Mouse (Mus musculus): Measurements from ENCODE around the gene Cog1. TPM values are rescaled to one million over a fixed set of nuclear protein-coding genes. Genes with fewer than 3 reads are reported as not detected.

Cog1 gene
- polyA plus RNA-seq, 1 experiment = 84.0 TPM

DNA sequence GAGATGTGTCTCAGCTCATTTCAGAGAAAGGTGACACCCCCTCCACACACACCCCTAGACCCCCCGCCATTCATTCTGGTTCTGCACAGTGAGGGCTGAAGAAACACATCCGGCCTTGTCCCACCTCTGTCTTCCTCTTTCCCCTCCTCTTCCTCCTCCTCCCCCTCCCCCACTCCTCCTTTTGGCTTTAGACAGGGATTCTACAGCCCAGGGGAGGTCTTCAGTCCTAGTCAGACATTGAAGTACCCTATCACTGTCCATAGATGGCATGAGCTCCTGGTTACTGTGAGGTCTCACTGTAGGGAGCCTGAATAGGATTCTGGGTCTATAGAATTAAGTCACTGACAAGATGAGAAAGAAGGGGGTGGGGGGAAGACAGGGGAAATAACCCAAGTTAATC, 28.0 kb upstream of the Cog1 start:
- WGBS = 60% methylated on average over 2 of the region's 2 CpGs
- Histone ChIP-seq H3K27ac (ENCODE audit: insufficient read depth, low read length) (no peak overlapping the region), H3K4me3 (replicated peaks; ENCODE audit: insufficient read depth, low read depth, low read length) (no peak overlapping the region), H3K4me1 (ENCODE audit: control insufficient read depth, insufficient read depth, low read length) (peaks cover 7% of the 10 kb centered on the region; the same call in 1 of the 2 replicates), H3K27me3 (ENCODE audit: control insufficient read depth, insufficient read depth, low read length) (no peaks in the 10 kb centered on the region)
- no peak for DNase-seq
- TF ChIP-seq POLR2A (IDR thresholded peaks at IDR 0.05; ENCODE audit: borderline replicate concordance, insufficient read depth, low read length) = no peak
- TF ChIP-seq CTCF (IDR thresholded peaks at IDR 0.05; ENCODE audit: borderline replicate concordance, insufficient read depth, low read depth, low read length) = no peak

DNA sequence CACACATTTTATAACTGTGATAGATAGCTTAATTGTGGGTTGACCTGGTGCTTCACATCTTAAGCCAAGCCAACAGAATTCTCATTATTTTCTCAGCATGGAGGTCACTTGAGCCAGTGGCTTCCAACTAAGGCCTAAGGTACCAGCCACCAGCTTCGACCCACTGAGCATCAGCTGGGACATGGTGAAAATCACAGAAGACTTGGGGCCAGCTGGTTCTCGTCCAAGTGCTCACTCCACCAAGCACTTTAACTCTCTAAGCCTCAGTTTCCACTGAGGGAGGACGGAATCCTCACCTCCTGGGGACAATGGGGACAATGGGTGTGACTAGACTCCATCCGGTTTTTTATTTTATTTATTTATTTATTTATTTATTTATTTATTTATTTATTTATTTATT, 26.9 kb upstream of the Cog1 start:
- Histone ChIP-seq H3K4me3 (replicated peaks; ENCODE audit: insufficient read depth, low read depth, low read length) (no peak overlapping the region), H3K4me1 (ENCODE audit: control insufficient read depth, insufficient read depth, low read length) (peaks cover 7% of the 10 kb centered on the region; the same call in 1 of the 2 replicates), H3K27me3 (ENCODE audit: control insufficient read depth, insufficient read depth, low read length) (no peaks in the 10 kb centered on the region), H3K27ac (ENCODE audit: insufficient read depth, low read length) (no peak overlapping the region)
- TF ChIP-seq POLR2A (IDR thresholded peaks at IDR 0.05; ENCODE audit: borderline replicate concordance, insufficient read depth, low read length) (no peak), CTCF (IDR thresholded peaks at IDR 0.05; ENCODE audit: borderline replicate concordance, insufficient read depth, low read depth, low read length) (no peak)
- no peak for DNase-seq
- 68% methylated on average over 4 of the region's 4 CpGs for WGBS

- 96% methylated on average over 18 of the region's 18 CpGs for WGBS
- TF ChIP-seq POLR2A (IDR thresholded peaks at IDR 0.05; ENCODE audit: borderline replicate concordance, insufficient read depth, low read length) (no peak), CTCF (IDR thresholded peaks at IDR 0.05; ENCODE audit: borderline replicate concordance, insufficient read depth, low read depth, low read length) (no peak)
- Histone ChIP-seq H3K4me3 (replicated peaks; ENCODE audit: insufficient read depth, low read depth, low read length) (no peak overlapping the region), H3K27me3 (ENCODE audit: control insufficient read depth, insufficient read depth, low read length) (no peaks in the 10 kb centered on the region), H3K27ac (ENCODE audit: insufficient read depth, low read length) (no peak overlapping the region), H3K4me1 (ENCODE audit: control insufficient read depth, insufficient read depth, low read length) (no peaks in the 10 kb centered on the region)
- DNase-seq = no peak
Measured at GRCm38 (mm10) chr11:113625437-113625836, 23.5 kb upstream of the Cog1 start.

DNA sequence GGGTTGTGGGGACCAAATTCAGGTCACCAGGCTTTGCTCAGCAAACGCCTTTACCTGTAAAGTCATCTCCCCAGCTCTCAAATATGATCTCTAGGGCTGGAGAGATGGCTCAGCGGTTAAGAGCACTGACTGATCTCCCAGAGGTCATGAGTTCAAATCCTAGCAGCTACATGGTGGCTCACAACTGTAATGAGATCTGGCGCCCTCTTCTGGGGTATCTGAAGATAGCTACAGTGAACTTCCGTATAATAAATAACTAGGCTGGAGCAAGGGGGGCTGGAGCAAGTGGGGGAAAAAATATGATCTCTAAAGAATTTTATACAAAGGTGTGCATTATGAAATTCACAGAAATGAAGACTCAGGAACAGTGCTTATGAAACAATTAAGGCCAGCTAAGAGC, 21.2 kb upstream of the Cog1 start:
- WGBS = 50% methylated on average over 4 of the region's 4 CpGs

DNA sequence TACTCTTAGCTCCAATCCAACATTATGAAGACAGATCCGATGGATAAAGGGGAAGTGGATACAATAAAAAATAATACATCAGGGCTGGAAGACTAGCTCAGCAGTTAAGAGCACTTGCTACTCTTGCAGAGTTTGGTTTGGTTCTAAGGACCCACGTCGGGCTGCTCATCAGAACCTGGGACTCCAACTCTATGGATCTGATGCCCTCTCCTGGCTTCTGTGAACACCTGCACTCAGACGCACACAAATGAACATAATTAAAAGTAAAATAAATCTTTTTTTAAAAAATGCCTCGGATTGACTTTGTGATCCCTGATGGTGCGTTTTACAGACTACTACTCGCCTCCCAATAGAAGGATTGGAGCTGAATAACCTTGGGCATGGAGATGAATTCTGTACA, 18.3 kb upstream of the Cog1 start:
- H3K27me3 ChIP-seq (ENCODE audit: control insufficient read depth, insufficient read depth, low read length) = no peaks in the 10 kb centered on the region
- WGBS = 66% methylated on average over 7 of the region's 7 CpGs
- DNase-seq = no peak
- H3K27ac ChIP-seq (ENCODE audit: insufficient read depth, low read length) = no peak overlapping the region
- TF ChIP-seq POLR2A (IDR thresholded peaks at IDR 0.05; ENCODE audit: borderline replicate concordance, insufficient read depth, low read length) (no peak), CTCF (IDR thresholded peaks at IDR 0.05; ENCODE audit: borderline replicate concordance, insufficient read depth, low read depth, low read length) (peak; percentile 43; the same call in 1 of the 2 replicates)
- H3K4me1 ChIP-seq (ENCODE audit: control insufficient read depth, insufficient read depth, low read length) = no peaks in the 10 kb centered on the region
- no peak overlapping the region for H3K4me3 ChIP-seq (replicated peaks; ENCODE audit: insufficient read depth, low read depth, low read length)

More for the DNA sequence above, 21.2 kb upstream of the Cog1 start:
- Histone ChIP-seq H3K27me3 (ENCODE audit: control insufficient read depth, insufficient read depth, low read length) (no peaks in the 10 kb centered on the region), H3K4me1 (ENCODE audit: control insufficient read depth, insufficient read depth, low read length) (no peaks in the 10 kb centered on the region), H3K27ac (ENCODE audit: insufficient read depth, low read length) (no peak overlapping the region), H3K4me3 (replicated peaks; ENCODE audit: insufficient read depth, low read depth, low read length) (no peak overlapping the region)
- DNase-seq = no peak
- TF ChIP-seq POLR2A (IDR thresholded peaks at IDR 0.05; ENCODE audit: borderline replicate concordance, insufficient read depth, low read length) (no peak), CTCF (IDR thresholded peaks at IDR 0.05; ENCODE audit: borderline replicate concordance, insufficient read depth, low read depth, low read length) (peak; percentile 26; the same call in 1 of the 2 replicates)

GRCm38 (mm10) chr11:113631302-113631701, 17.7 kb upstream of the Cog1 start:
- DNase-seq = no peak
- H3K4me3 ChIP-seq (replicated peaks; ENCODE audit: insufficient read depth, low read depth, low read length) = no peak overlapping the region
- WGBS = 59% methylated on average over 8 of the region's 8 CpGs
- TF ChIP-seq POLR2A (IDR thresholded peaks at IDR 0.05; ENCODE audit: borderline replicate concordance, insufficient read depth, low read length) (no peak), CTCF (IDR thresholded peaks at IDR 0.05; ENCODE audit: borderline replicate concordance, insufficient read depth, low read depth, low read length) (no peak)
- H3K4me1 ChIP-seq (ENCODE audit: control insufficient read depth, insufficient read depth, low read length) = no peaks in the 10 kb centered on the region
- no peak overlapping the region for H3K27ac ChIP-seq (ENCODE audit: insufficient read depth, low read length)
- H3K27me3 ChIP-seq (ENCODE audit: control insufficient read depth, insufficient read depth, low read length) = no peaks in the 10 kb centered on the region

DNA sequence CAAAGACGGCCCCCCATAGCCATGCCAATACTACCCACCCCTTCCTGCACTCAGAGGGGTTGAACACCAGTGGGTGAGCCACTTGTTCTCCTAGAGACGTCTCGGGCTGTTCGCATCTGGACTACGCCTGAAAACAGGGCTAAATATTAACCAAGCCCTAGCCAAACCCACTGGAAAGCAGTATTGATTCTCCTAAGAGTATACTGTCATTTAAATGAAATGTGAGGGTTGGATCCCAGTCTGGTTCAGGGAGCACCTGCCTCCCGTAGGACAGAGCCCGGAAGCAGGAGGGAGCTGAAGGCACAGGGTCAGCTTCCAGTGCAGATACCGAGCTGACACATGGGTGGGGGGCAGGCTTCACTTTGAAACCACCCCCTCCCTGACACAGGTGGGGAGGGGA, 17.1 kb upstream of the Cog1 start:
- no peaks in the 10 kb centered on the region for H3K4me1 ChIP-seq (ENCODE audit: control insufficient read depth, insufficient read depth, low read length)
- WGBS = 76% methylated on average over 8 of the region's 8 CpGs
- H3K27me3 ChIP-seq (ENCODE audit: control insufficient read depth, insufficient read depth, low read length) = no peaks in the 10 kb centered on the region

GRCm38 (mm10) chr11:113632303-113632702, 16.7 kb upstream of the Cog1 start:
- Histone ChIP-seq H3K4me3 (replicated peaks; ENCODE audit: insufficient read depth, low read depth, low read length) (no peak overlapping the region), H3K27me3 (ENCODE audit: control insufficient read depth, insufficient read depth, low read length) (no peaks in the 10 kb centered on the region), H3K4me1 (ENCODE audit: control insufficient read depth, insufficient read depth, low read length) (no peaks in the 10 kb centered on the region), H3K27ac (ENCODE audit: insufficient read depth, low read length) (no peak overlapping the region)
- 89% methylated on average over 7 of the region's 7 CpGs for WGBS
- TF ChIP-seq CTCF (IDR thresholded peaks at IDR 0.05; ENCODE audit: borderline replicate concordance, insufficient read depth, low read depth, low read length) = no peak
- no peak for TF ChIP-seq POLR2A (IDR thresholded peaks at IDR 0.05; ENCODE audit: borderline replicate concordance, insufficient read depth, low read length)
- DNase-seq = no peak

More for the DNA sequence above, 17.1 kb upstream of the Cog1 start:
- H3K27ac ChIP-seq (ENCODE audit: insufficient read depth, low read length) = no peak overlapping the region
- DNase-seq = no peak
- H3K4me3 ChIP-seq (replicated peaks; ENCODE audit: insufficient read depth, low read depth, low read length) = no peak overlapping the region
- TF ChIP-seq CTCF (IDR thresholded peaks at IDR 0.05; ENCODE audit: borderline replicate concordance, insufficient read depth, low read depth, low read length) = no peak
- no peak for TF ChIP-seq POLR2A (IDR thresholded peaks at IDR 0.05; ENCODE audit: borderline replicate concordance, insufficient read depth, low read length)

All from cerebellum, adult 2 months (tissue).